Mouse (Mus musculus): ENCODE measurements around the gene Garem2. TPM values are rescaled to one million over a fixed set of nuclear protein-coding genes. Genes with fewer than 3 reads are reported as not detected.

The Garem2 gene
- polyA plus RNA-seq, 1 experiment from 2014 or later = 13.4 TPM

GRCm38 (mm10) chr5:30154474-30155394 lies 49.8 kb downstream of the Garem2 start, which contains the start of the genes Hadha and Hadhb:
TSS of gene Hadha (minus strand) at chr5:30155162.
TSS of gene Hadhb (plus strand) at chr5:30155248.
- DNase-seq (ENCODE audit: low spot score) (peak; percentile 88), ATAC-seq (ENCODE audit: low FRiP score) (peak; percentile 92)
- Histone ChIP-seq H3K27ac (peak within 1 kb of the TSS; percentile 85), H3K9me3 (ENCODE audit: control insufficient read depth, low read length) (no peaks in the 10 kb centered on the region), H3K4me2 (replicated peaks) (peak within 1 kb of the TSS; percentile 63), H3K4me1 (replicated peaks; ENCODE audit: control insufficient read depth, insufficient read depth, low read length) (peaks cover 21% of the 10 kb centered on the region), H3K9ac (peak within 1 kb of the TSS; percentile 77), H3K36me3 (replicated peaks; ENCODE audit: control insufficient read depth, insufficient read depth) (no peaks in the 10 kb centered on the region), H3K27me3 (ENCODE audit: control insufficient read depth, insufficient read depth, low read length) (no peaks in the 10 kb centered on the region), H3K4me3 (replicated peaks; ENCODE audit: low read length) (peak within 1 kb of the TSS; percentile 74)
- WGBS = under 1% methylated on average over 53 of the region's 53 CpGs

- Histone ChIP-seq H3K9me3 (ENCODE audit: control insufficient read depth, low read length) (no peaks in the 10 kb centered on the region), H3K27me3 (ENCODE audit: control insufficient read depth, insufficient read depth, low read length) (no peaks in the 10 kb centered on the region), H3K4me3 (replicated peaks; ENCODE audit: low read length) (peak overlapping the region; percentile 74), H3K9ac (peak overlapping the region; percentile 77), H3K36me3 (replicated peaks; ENCODE audit: control insufficient read depth, insufficient read depth) (no peaks in the 10 kb centered on the region), H3K4me2 (replicated peaks) (peak overlapping the region; percentile 63), H3K4me1 (replicated peaks; ENCODE audit: control insufficient read depth, insufficient read depth, low read length) (peaks cover 21% of the 10 kb centered on the region), H3K27ac (peak overlapping the region; percentile 85)
- ATAC-seq (ENCODE audit: low FRiP score) = peak; percentile 79
- under 1% methylated on average over 31 of the region's 31 CpGs for WGBS
- no peak for DNase-seq (ENCODE audit: low spot score)
Measured at GRCm38 (mm10) chr5:30155395-30155792, 50.4 kb downstream of the Garem2 start.

GRCm38 (mm10) chr5:30155821-30156629 lies 51.1 kb downstream of the Garem2 start:
- DNase-seq (ENCODE audit: low spot score) = no peak

GRCm38 (mm10) chr5:30159601-30160000 lies 54.6 kb downstream of the Garem2 start:
- Histone ChIP-seq H3K9ac (no peak overlapping the region), H3K4me1 (replicated peaks; ENCODE audit: control insufficient read depth, insufficient read depth, low read length) (peaks cover 16% of the 10 kb centered on the region), H3K36me3 (replicated peaks; ENCODE audit: control insufficient read depth, insufficient read depth) (peaks cover 4% of the 10 kb centered on the region; the same call in 1 of the 2 replicates), H3K9me3 (ENCODE audit: control insufficient read depth, low read length) (no peaks in the 10 kb centered on the region), H3K4me2 (replicated peaks) (no peak overlapping the region), H3K27me3 (ENCODE audit: control insufficient read depth, insufficient read depth, low read length) (no peaks in the 10 kb centered on the region), H3K4me3 (replicated peaks; ENCODE audit: low read length) (no peak overlapping the region), H3K27ac (no peak overlapping the region)
- no peak for DNase-seq (ENCODE audit: low spot score)
- ATAC-seq (ENCODE audit: low FRiP score) = no peak
- WGBS = 89% methylated on average over 6 of the region's 6 CpGs

More at GRCm38 (mm10) chr5:30155821-30156629, 51.1 kb downstream of the Garem2 start:
- no peaks in the 10 kb centered on the region for H3K9me3 ChIP-seq (ENCODE audit: control insufficient read depth, low read length)
- no peaks in the 10 kb centered on the region for H3K36me3 ChIP-seq (replicated peaks; ENCODE audit: control insufficient read depth, insufficient read depth)
- H3K4me3 ChIP-seq (replicated peaks; ENCODE audit: low read length) = peak overlapping the region; percentile 74
- no peaks in the 10 kb centered on the region for H3K27me3 ChIP-seq (ENCODE audit: control insufficient read depth, insufficient read depth, low read length)
- 40% methylated on average over 13 of the region's 13 CpGs for WGBS
- peak overlapping the region; percentile 77 for H3K9ac ChIP-seq
- peaks cover 21% of the 10 kb centered on the region for H3K4me1 ChIP-seq (replicated peaks; ENCODE audit: control insufficient read depth, insufficient read depth, low read length)
- no peak for ATAC-seq (ENCODE audit: low FRiP score)
- H3K4me2 ChIP-seq (replicated peaks) = peak overlapping the region; percentile 63
- H3K27ac ChIP-seq = peak overlapping the region; percentile 85

GRCm38 (mm10) chr5:30161836-30162235 lies 56.9 kb downstream of the Garem2 start:
- Histone ChIP-seq H3K27ac (no peak overlapping the region), H3K4me1 (replicated peaks; ENCODE audit: control insufficient read depth, insufficient read depth, low read length) (peaks cover 6% of the 10 kb centered on the region; the same call in 1 of the 2 replicates), H3K27me3 (ENCODE audit: control insufficient read depth, insufficient read depth, low read length) (no peaks in the 10 kb centered on the region), H3K4me3 (replicated peaks; ENCODE audit: low read length) (no peak overlapping the region), H3K9ac (no peak overlapping the region), H3K4me2 (replicated peaks) (no peak overlapping the region), H3K36me3 (replicated peaks; ENCODE audit: control insufficient read depth, insufficient read depth) (peaks cover 12% of the 10 kb centered on the region), H3K9me3 (ENCODE audit: control insufficient read depth, low read length) (no peaks in the 10 kb centered on the region)
- ATAC-seq (ENCODE audit: low FRiP score) (no peak), DNase-seq (ENCODE audit: low spot score) (no peak)
- WGBS = 77% methylated on average over 1 of the region's 1 CpGs

- no peak overlapping the region for H3K27ac ChIP-seq
- DNase-seq (ENCODE audit: low spot score) (no peak), ATAC-seq (ENCODE audit: low FRiP score) (no peak)
- H3K4me2 ChIP-seq (replicated peaks) = no peak overlapping the region
- H3K9me3 ChIP-seq (ENCODE audit: control insufficient read depth, low read length) = no peaks in the 10 kb centered on the region
- peaks cover 14% of the 10 kb centered on the region for H3K36me3 ChIP-seq (replicated peaks; ENCODE audit: control insufficient read depth, insufficient read depth)
- H3K4me1 ChIP-seq (replicated peaks; ENCODE audit: control insufficient read depth, insufficient read depth, low read length) = 0 out of 2 replicates have a peak, but pooled peaks cover 4% of the 10 kb centered on the region
- H3K4me3 ChIP-seq (replicated peaks; ENCODE audit: low read length) = no peak overlapping the region
- WGBS = 91% methylated on average over 6 of the region's 6 CpGs
- no peak overlapping the region for H3K9ac ChIP-seq
- H3K27me3 ChIP-seq (ENCODE audit: control insufficient read depth, insufficient read depth, low read length) = no peaks in the 10 kb centered on the region
Measured at GRCm38 (mm10) chr5:30162339-30162738, 57.4 kb downstream of the Garem2 start.

- ATAC-seq (ENCODE audit: low FRiP score) = no peak
- WGBS = 95% methylated on average over 5 of the region's 5 CpGs
- Histone ChIP-seq H3K36me3 (replicated peaks; ENCODE audit: control insufficient read depth, insufficient read depth) (peaks cover 39% of the 10 kb centered on the region), H3K27ac (no peak overlapping the region), H3K27me3 (ENCODE audit: control insufficient read depth, insufficient read depth, low read length) (no peaks in the 10 kb centered on the region), H3K9ac (no peak overlapping the region), H3K9me3 (ENCODE audit: control insufficient read depth, low read length) (no peaks in the 10 kb centered on the region), H3K4me1 (replicated peaks; ENCODE audit: control insufficient read depth, insufficient read depth, low read length) (no peaks in the 10 kb centered on the region), H3K4me3 (replicated peaks; ENCODE audit: low read length) (no peak overlapping the region), H3K4me2 (replicated peaks) (no peak overlapping the region)
- no peak for DNase-seq (ENCODE audit: low spot score)
Measured at GRCm38 (mm10) chr5:30165234-30165946, 60.4 kb downstream of the Garem2 start.

Data from hindbrain, embryonic 14.5 days (tissue).